Mouse (Mus musculus) MEL (cell line): ENCODE data around the gene Tcl1b1. TPM values are rescaled to one million over a fixed set of nuclear protein-coding genes. Genes with fewer than 3 reads are reported as not detected.
"Not testable (repeated sequence)": the region's sequence is repeated elsewhere in the genome, so short reads cannot be mapped to it uniquely, and the experiment has no call there.

Experiments
- DNase-seq: peaks from one replicate; pipeline ENCODE4 v3.0.0; 2011; ENCODE audit warnings: low read depth, low spot score
- H3K27ac ChIP-seq: 2 replicates; pipeline ENCODE4 v1.5.1; 2012; ENCODE audit warnings: low read depth, mild to moderate bottlenecking, control low read depth, low read length, moderate library complexity; ENCODE audit not compliant: control insufficient read depth
- H3K27me3 ChIP-seq, 2 experiments: fragments of 150-350 bp in 1 of 2; sonication (generic) in 1 of 2; 2 replicates each; pipeline ENCODE4 v1.6.1; 2012; ENCODE audit warnings: low read length in 2 of 2, mild to moderate bottlenecking in 2 of 2, improper control_type of control experiment in 1 of 2, moderate library complexity in 1 of 2; ENCODE audit not compliant: insufficient read depth in 2 of 2, control insufficient read depth in 1 of 2
- H3K36me3 ChIP-seq, 2 experiments: 2 replicates each; pipeline ENCODE4 v1.6.1; 2012 to 2014; ENCODE audit warnings: low read length in 2 of 2, improper control_type of control experiment in 1 of 2, inconsistent platforms in 1 of 2, mild to moderate bottlenecking in 1 of 2; ENCODE audit not compliant: insufficient read depth in 2 of 2, control insufficient read depth in 1 of 2
- H3K4me1 ChIP-seq, 2 experiments: fragments of 150-350 bp in 1 of 2; sonication (generic) in 1 of 2; 2 replicates each; pipeline ENCODE4 v1.6.1; 2012; ENCODE audit warnings: low read length in 2 of 2, improper control_type of control experiment in 1 of 2, mild to moderate bottlenecking in 1 of 2; ENCODE audit not compliant: insufficient read depth in 2 of 2, control insufficient read depth in 1 of 2
- H3K4me3 ChIP-seq, 2 experiments: fragments of 150-350 bp in 1 of 2; sonication (generic) in 1 of 2; 2 replicates each; pipeline ENCODE4 v1.5.1; 2012; ENCODE audit warnings: low read depth in 2 of 2, low read length in 2 of 2, mild to moderate bottlenecking in 2 of 2, moderate library complexity in 2 of 2, control low read depth in 1 of 2, improper control_type of control experiment in 1 of 2; ENCODE audit not compliant: control insufficient read depth in 1 of 2, insufficient read depth in 1 of 2
- H3K79me2 ChIP-seq: 2 replicates; pipeline ENCODE4 v1.6.1; 2012; ENCODE audit warnings: mild to moderate bottlenecking, low read length, moderate library complexity; ENCODE audit not compliant: control insufficient read depth, poor library complexity, insufficient read depth
- H3K9ac ChIP-seq: 2 replicates; pipeline ENCODE4 v1.6.1; 2012; ENCODE audit warnings: low read depth, mild to moderate bottlenecking, control low read depth, low read length, moderate library complexity; ENCODE audit not compliant: control insufficient read depth, poor library complexity, severe bottlenecking
- H3K9me3 ChIP-seq: fragments of 150-350 bp; sonication (generic); replicated peaks from 2 replicates; pipeline ENCODE4 v1.6.1; 2012; ENCODE audit warnings: mild to moderate bottlenecking, low read length, improper control_type of control experiment, moderate library complexity; ENCODE audit not compliant: insufficient read depth
- EP300 ChIP-seq, 2 experiments: IDR thresholded peaks; 2 replicates each; pipeline ENCODE4 v1.6.1; 2011; ENCODE audit warnings: improper control_type of control experiment in 2 of 2, low read length in 2 of 2, low read depth in 1 of 2, mild to moderate bottlenecking in 1 of 2
- GABPA ChIP-seq: IDR thresholded peaks from 2 replicates; pipeline ENCODE4 v1.6.1; 2012; ENCODE audit warnings: low read depth, mild to moderate bottlenecking, inconsistent platforms, low read length, improper control_type of control experiment, moderate library complexity
- HCFC1 ChIP-seq: IDR thresholded peaks from 2 replicates; pipeline ENCODE4 v1.6.1; 2012; ENCODE audit warnings: low read depth, mild to moderate bottlenecking, inconsistent platforms, low read length, improper control_type of control experiment, moderate library complexity
- MAFK ChIP-seq: IDR thresholded peaks from 2 replicates; pipeline ENCODE4 v1.6.1; 2011; ENCODE audit warnings: low read depth, mild to moderate bottlenecking, low read length, improper control_type of control experiment, borderline replicate concordance
- ZKSCAN1 ChIP-seq: IDR thresholded peaks from 2 replicates; pipeline ENCODE4 v1.6.1; 2012; ENCODE audit warnings: low read depth, mild to moderate bottlenecking, inconsistent platforms, low read length, improper control_type of control experiment, moderate library complexity
- polyA plus RNA-seq, 2 experiments: library from polyadenylated mRNA; stranded (reverse) in 1 of 2; unstranded in 1 of 2; fragments of >175 nt in 1 of 2; fragments of >200 nt in 1 of 2; gene quantifications; 2 replicates each; pipeline versions ENCODE4 v1.2.1 to v1.2.4; 2012; ENCODE audit warnings: low replicate concordance in 2 of 2, low read depth in 1 of 2; ENCODE audit not compliant: insufficient read length in 2 of 2, insufficient read depth in 1 of 2, missing spikeins in 1 of 2
- total RNA-seq: library from RNA; depleted of rRNA; stranded (reverse); fragments of 300-350 nt; gene quantifications from 2 replicates; pipeline ENCODE4 v1.2.3, GENCODE M21; 2012

Gene Tcl1b1
- total and polyA plus RNA-seq, 3 experiments, result not detected

DNA sequence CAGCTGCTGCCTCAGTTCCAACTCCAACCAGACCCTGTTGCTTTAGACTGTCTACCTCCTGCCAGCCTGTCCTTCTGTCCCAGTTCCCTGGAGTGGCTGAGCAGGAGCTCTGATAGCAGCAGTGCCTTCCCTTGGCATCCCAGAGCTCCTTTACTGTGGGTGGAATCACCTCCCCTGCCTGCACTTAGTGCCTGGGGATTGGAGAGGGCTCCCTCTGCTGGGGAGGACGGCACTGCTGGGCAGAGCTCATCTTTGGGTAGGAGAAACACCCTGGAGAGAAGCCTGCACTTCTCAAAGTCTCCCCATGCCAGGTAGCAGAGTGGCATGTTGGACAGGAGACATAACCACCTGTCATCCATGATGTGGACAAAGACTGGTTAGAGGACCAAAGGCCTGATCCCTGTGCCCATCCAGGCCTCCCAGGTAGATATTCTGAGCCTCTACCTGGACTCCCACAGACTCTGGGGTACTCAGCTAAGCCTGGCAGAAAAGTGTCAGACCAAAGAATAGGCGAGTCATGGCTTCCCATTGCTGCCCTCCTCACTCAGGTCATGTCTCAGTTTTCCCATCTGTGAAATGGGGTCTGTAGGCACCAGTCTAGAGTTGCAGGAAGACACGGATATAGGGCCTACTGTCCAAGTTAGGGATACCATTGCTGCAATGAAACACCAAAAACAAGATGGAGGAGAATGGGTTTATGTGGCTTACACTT, 29.8 kb upstream of the Tcl1b1 start:
- H3K4me3 ChIP-seq, H3K4me1 ChIP-seq, H3K27ac ChIP-seq, H3K79me2 ChIP-seq, H3K27me3 ChIP-seq, H3K36me3 ChIP-seq, DNase-seq, H3K9ac ChIP-seq, H3K9me3 ChIP-seq: not testable (repeated sequence)

DNA sequence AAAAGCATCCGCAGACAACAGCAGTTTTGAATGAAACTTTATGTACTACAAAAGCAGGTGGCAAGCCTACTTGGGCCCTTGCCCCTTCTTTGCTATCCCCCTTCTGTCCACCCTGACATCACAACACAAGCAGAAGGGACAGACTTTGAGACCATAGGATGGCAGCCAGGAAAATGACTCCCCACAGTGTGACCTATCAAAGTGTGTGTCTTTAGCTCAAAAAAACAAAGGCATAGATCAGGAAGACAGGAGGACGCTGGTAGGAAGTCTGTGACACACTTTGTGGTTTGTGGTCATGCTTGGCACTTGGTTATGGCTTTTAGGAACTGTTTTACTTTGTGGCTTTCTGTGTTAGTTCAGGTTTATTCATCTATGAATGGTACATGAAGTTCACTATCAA, 25.3 kb upstream of the Tcl1b1 start:
- H3K9ac ChIP-seq, H3K4me1 ChIP-seq, H3K36me3 ChIP-seq, H3K4me3 ChIP-seq, H3K27me3 ChIP-seq, H3K79me2 ChIP-seq, H3K27ac ChIP-seq, H3K9me3 ChIP-seq, DNase-seq: not testable (repeated sequence)

DNA sequence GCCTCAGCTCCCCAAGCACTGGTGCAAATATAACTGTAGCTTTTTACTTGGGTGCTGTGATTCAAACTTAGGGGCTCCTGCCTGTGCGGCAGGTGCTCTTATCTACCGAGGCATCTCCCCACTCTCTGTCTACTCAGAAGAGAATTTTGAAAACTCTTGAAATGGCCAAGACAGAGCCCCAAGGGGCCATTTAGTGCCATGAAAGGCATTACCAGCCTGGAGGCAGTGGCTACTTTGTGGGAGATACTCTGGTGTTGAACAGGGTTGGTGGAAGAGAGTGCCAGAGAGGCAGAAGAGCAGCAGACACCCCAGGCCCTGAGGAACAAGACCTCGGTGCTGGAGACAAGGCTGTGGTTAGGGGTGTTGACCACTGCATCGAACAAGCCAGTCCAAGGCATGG, 24.7 kb upstream of the Tcl1b1 start:
- not testable (repeated sequence) for H3K27ac ChIP-seq, H3K9me3 ChIP-seq, H3K36me3 ChIP-seq, H3K4me3 ChIP-seq, H3K9ac ChIP-seq, H3K27me3 ChIP-seq, DNase-seq, H3K4me1 ChIP-seq, H3K79me2 ChIP-seq

DNA sequence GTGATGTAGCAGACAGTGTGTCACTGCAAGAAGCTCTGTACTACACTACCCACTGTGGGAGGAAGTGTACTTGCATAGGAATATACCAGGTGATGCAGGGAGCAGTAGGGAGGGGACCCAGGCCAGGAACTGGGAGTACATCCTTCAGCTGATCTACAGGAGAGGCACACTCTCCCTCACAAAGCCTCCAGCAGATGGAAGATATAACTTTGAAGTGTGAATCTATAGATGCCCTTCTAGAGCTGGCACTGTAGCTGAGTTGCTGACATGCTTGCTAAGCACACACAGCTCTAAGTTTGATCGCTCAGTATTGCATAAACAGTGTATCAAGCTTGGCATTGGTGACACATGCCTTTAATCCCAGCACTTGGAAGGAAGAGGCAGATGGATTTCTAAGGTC, 21.8 kb upstream of the Tcl1b1 start:
- not testable (repeated sequence) for H3K4me3 ChIP-seq, H3K9me3 ChIP-seq, H3K4me1 ChIP-seq, DNase-seq, H3K9ac ChIP-seq, H3K36me3 ChIP-seq, H3K27ac ChIP-seq, H3K79me2 ChIP-seq, H3K27me3 ChIP-seq

DNA sequence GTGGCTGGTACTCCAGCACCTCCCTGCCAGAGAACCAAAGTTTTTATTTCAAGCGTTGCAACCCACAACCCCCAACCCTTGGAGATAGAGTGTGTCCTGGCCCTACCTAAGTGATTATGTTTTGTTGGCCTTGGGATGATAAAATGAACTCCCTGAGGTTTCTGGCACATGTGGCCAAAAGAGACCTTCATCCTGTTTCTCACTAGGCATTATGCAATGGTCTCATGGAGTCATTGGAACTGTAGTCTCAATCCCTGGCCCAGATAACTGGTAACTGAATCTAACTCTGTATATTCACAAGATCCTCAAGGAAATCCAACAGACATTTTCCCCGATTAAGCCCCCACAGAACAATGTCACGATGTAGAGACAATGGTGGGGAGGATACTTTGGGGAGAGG, 16.4 kb upstream of the Tcl1b1 start:
- Histone ChIP-seq H3K4me3 (no peak overlapping the region), H3K27ac (no peak overlapping the region), H3K27me3 (no peaks in the 10 kb centered on the region), H3K79me2 (no peaks in the 10 kb centered on the region), H3K9me3 (no peaks in the 10 kb centered on the region), H3K4me1 (no peaks in the 10 kb centered on the region), H3K36me3 (no peaks in the 10 kb centered on the region), H3K9ac (no peak overlapping the region)
- no peak for DNase-seq
- TF ChIP-seq EP300 (IDR thresholded peaks at IDR 0.05; ENCODE audit: low read depth in 1 of 2, low read length in 2 of 2) (no peak), HCFC1 (no peak), GABPA (no peak), MAFK (no peak), ZKSCAN1 (no peak)

DNA sequence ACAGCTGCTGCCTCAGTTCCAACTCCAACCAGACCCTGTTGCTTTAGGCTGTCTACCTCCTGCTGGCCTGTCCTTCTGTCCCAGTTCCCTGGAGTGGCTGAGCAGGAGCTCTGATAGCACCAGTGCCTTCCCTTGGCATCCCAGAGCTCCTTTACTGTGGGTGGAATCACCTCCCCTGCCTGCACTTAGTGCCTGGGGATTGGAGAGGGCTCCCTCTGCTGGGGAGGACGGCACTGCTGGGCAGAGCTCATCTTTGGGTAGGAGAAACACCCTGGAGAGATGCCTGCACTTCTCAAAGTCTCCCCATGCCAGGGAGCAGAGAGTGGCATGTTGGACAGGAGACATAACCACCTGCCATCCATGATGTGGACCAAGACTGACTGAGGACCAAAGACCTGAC, 14.6 kb upstream of the Tcl1b1 start:
- H3K36me3 ChIP-seq, DNase-seq, H3K4me1 ChIP-seq, H3K27me3 ChIP-seq, H3K27ac ChIP-seq, H3K4me3 ChIP-seq, H3K79me2 ChIP-seq, H3K9me3 ChIP-seq, H3K9ac ChIP-seq: not testable (repeated sequence)
